9 mouse cellular contexts compared by ENCODE assay signal in the genomic region with DNA sequence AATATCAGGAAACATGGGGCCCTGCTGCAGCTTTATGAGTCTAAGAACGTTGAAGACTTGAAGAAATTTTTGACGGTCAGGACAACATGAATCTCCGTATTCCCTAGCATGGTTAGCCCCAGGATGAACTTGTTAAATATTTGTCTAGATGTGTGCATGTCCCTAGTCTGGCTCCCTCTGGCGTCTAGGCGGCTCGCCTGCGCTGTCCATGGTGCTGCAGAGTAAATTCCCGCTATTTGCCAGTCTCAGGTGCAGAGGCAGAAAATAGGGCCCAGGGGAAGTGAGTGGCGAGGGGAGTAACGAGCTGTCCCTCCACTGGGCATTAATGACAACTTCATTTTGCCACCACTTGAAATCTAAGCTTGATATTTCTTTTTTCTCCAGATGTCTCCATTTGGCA. TPM values are rescaled to one million over a fixed set of nuclear protein-coding genes. Genes with fewer than 3 reads are reported as not detected.
DNase-seq lines count a peak whose midpoint lies in the region; ATAC-seq and TF ChIP-seq lines count a peak whose summit lies in the region.
"Had no signal": no experiment of that assay in that cellular context is flagged by ENCODE, and none has a peak within 500 bp of the region (broad histone marks: within the 10 kb centered on the region; RNA-seq: fewer than 3 reads in every experiment).

No protein-coding gene starts in this region.

- peak; percentile 24 for DNase-seq in layer of hippocampus, adult 11-12 months (ENCODE audit: low spot score)
- no peak for DNase-seq in layer of hippocampus, adult 9-11 months
- DNase-seq in Patski (ENCODE audit: low read depth, low spot score) = no peak
- DNase-seq in cerebellum, postnatal 36 days = peak; percentile 13 to 20
- peak; percentile 56 for DNase-seq in kidney, adult 9 months
- DNase-seq in thymus, postnatal 25 days = peak; percentile 27
- DNase-seq in MN1 (ENCODE audit: low spot score) = no peak

- in situ Hi-C loops in Patski (cut with MboI; ENCODE audit: low pct_unique_long_range_greater_than_20kb) = no loop called here

- H3K27me3 ChIP-seq in Patski = peaks cover 30% of the 10 kb centered on the region

- POLR2A ChIA-PET in Patski (lab: Charles Lee) = no interaction called here

- no peak for ATAC-seq in Patski
- peak; percentile 75 for ATAC-seq in megakaryocyte progenitor cell, adult 5-6 weeks (replicated peaks; ENCODE audit: poor library complexity)

- CTCF ChIA-PET in Patski (lab: Charles Lee) = no interaction called here

- TF ChIP-seq CTCF in Patski (IDR thresholded peaks at IDR 0.05) = peak; percentile 87

RNA-seq across cellular contexts. Expression of a gene that starts 16.0 kb away (rescaled TPM):
- not detected for polyA plus RNA-seq in Patski (2021)
- not detected in 2 replicates for total RNA-seq in megakaryocyte progenitor cell, adult 5-6 weeks (2015)
- total RNA-seq in megakaryocyte progenitor cell, adult 5-6 weeks (2017) = not detected in 2 replicates
- total RNA-seq: gastrocnemius, postnatal 4 days had no signal

Comparison
In these comparisons a context has a peak if more than half of its experiments do, and no peak if none do; other contexts are left out.
1. DNase-seq: peak in layer of hippocampus, adult 11-12 months (single experiment), cerebellum, postnatal 36 days (2 of 2), kidney, adult 9 months (single experiment) and thymus, postnatal 25 days (single experiment); none in layer of hippocampus, adult 9-11 months (single experiment), Patski (single experiment) and MN1 (single experiment).